Mouse (Mus musculus): ENCODE measurements around the gene Eif3d.

DNA sequence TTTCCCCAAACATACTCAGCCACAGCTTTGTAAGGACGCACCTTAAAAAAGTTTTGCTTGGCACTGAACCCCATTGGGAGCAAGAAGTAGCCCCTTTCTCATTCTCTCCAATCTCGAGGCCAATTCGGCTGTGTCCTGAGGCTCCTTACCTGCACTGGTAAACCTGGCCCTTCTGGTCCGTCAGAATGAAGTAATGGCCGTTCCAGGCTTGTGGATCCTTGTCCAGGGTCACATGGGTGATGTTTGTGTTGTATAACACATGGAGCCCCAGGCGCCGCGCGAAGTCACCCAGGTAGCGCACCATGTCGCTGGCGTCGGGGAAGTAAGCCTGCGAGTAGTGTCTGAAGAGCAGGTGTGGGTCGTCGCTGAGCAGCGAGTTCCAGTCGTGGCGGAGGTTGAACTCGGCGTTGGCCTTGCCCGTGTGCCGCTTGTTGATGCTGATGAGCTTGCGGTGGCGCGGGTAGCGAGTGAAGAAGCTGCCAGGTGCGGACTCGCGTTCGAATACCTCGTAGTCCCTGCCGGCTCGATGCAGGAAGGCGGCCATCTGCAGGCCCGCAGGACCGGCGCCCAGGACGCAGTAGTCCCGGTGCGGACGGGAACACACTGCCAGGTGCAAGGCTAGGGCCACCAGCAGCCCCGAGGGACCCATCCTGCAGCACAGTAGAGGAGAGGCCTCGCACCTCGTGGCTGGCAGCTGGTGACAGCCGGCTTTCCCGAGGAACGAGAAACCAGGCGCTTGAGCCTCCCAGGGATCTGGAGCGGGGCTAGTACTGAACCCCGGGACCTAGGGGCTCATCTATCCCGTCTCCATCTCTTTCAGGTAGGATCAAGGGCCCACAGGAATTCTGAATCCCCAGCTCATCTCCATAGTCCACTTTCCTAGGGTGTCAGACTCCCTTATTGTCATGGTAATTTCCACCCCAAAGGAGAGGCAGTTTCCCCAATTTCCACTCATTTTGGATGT, 14.9 kb downstream of the Eif3d start:
- no peak for TF ChIP-seq CTCF (conservative IDR thresholded peaks at IDR 0.05; ENCODE audit: low read length)
- TF ChIP-seq POU5F1 (IDR thresholded peaks at IDR 0.05; ENCODE audit: borderline replicate concordance, low read length): peak; percentile 92
- TF ChIP-seq NANOG (IDR thresholded peaks at IDR 0.05; ENCODE audit: borderline replicate concordance, low read length): no peak
